Mouse (Mus musculus): ENCODE measurements around the gene Edc3. TPM values are rescaled to one million over a fixed set of nuclear protein-coding genes. Genes with fewer than 3 reads are reported as not detected.
"Not testable (repeated sequence)": the region's sequence is repeated elsewhere in the genome, so short reads cannot be mapped to it uniquely, and the experiment has no call there.

Gene Edc3
- total RNA-seq, 1 experiment from 2014 or later, result 5.8 TPM

DNA sequence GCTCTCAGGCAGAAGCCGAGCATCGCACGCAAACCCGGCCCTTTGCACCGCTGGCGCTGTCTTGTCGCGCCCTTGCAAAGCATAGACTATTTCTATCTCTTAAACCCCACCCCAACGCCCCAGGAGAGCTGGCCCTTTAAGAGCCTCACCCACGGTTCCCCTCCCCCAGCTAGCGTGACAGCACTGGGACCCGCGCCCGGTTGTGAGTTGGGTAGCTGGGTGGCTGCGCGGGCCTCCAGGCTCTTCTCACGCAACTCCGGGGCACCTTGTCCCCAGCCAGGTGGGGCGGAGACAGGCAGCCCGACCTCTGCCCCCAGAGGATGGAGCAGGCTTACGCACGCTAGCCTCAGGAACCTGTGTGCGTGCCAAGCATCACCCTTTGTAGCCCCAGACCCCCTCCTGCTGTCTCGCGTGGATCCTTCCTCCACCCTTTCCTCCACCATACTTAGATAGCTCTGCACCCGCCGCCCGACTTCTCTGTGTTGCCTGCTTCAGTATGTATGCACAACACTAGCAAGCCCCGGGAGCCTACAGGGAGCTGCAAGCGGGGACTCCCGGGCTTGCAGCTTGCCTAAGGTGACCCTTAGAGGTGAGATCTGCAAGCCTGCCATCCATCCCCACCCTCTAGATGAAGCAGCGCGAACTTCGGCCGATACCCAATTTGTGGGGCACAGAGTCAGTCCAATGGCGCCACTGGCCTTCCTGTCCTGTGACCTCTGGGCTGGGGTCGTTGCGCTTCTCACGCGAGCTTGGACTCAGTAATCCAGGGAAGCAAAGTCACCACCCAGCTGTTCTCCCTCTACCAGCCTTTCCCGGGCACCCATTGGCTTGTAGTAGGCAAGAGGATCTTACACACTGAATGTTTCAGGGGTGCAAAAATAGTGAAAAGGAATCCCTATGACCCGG, 11.7 kb upstream of the Edc3 start:
- ATAC-seq (ENCODE audit: extremely low read depth, insufficient number of reproducible peaks, low FRiP score, poor library complexity, severe bottlenecking), result no peak

GRCm38 (mm10) chr9:57697380-57697779, 11.0 kb upstream of the Edc3 start:
- ATAC-seq (ENCODE audit: extremely low read depth, insufficient number of reproducible peaks, low FRiP score, poor library complexity, severe bottlenecking), result no peak

- ATAC-seq (ENCODE audit: extremely low read depth, insufficient number of reproducible peaks, low FRiP score, poor library complexity, severe bottlenecking), result no peak
Observed at GRCm38 (mm10) chr9:57698466-57699150, 9.7 kb upstream of the Edc3 start.

DNA sequence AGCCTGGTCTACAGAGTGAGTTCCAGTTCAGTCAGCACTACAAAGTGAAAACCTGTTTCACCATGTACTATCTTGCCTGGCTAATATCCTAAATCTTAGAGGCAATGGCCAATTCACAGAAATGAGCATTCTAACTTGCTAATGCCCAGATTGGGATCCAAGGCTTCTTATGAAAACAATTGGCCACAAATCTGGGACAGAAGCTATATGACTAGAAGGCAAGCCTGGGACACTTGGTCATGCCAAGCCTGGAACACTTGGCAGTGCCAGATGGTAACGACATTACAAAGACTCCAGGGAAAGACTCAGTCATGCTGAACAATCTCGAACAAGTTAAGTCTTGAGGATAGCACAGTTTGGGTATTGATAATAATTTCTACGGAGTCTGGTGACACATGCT, 1.8 kb upstream of the Edc3 start:
- no peak for ATAC-seq (ENCODE audit: extremely low read depth, insufficient number of reproducible peaks, low FRiP score, poor library complexity, severe bottlenecking)

DNA sequence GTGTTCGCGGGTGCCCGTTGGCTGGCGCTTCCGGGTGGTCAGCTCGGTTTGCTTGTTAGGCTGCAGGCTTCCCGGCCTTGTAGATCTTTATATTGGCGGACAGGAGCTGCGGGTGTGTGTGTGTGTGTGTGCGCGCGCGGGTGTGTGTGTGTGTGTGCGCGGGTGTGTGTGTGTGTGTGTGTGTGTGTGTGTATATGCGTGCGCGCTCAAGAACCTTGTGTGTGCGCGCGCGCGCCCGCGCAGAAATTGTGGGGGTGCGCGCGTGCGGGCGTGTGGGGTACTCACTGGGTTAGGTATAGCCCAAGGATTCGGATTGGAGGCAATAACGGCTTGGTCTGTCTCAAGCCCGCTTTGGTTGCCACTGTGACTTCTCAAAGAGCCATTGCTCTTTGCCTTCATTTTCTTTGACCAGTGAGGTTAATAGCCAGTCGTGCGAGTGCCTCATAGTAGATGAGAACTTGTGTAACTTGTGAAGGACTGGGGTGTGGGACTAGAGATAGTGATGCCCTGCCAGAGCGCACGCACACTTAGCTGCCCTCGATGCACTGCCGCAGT, 457 bp downstream of the Edc3 start:
- ATAC-seq (ENCODE audit: extremely low read depth, insufficient number of reproducible peaks, low FRiP score, poor library complexity, severe bottlenecking), result no peak

DNA sequence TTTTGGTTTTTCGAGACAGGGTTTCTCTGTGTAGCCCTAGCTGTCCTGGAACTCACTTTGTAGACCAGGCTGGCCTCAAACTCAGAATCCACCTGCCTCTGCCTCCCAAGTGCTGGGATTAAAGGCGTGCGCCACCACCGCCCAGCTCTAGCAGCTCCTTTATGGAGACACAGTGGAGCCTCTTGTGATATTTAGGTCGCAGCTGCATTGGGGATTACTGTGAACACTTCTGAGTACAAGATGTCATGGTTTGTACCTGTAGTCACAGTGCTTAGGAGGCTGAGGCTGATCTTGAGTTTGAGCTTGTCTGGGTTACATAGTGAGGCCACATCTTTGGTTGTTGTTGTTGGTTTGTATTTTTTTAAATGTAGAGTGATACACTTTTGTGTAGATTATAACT, 1.9 kb downstream of the Edc3 start:
- not testable (repeated sequence) for ATAC-seq (ENCODE audit: extremely low read depth, insufficient number of reproducible peaks, low FRiP score, poor library complexity, severe bottlenecking)

DNA sequence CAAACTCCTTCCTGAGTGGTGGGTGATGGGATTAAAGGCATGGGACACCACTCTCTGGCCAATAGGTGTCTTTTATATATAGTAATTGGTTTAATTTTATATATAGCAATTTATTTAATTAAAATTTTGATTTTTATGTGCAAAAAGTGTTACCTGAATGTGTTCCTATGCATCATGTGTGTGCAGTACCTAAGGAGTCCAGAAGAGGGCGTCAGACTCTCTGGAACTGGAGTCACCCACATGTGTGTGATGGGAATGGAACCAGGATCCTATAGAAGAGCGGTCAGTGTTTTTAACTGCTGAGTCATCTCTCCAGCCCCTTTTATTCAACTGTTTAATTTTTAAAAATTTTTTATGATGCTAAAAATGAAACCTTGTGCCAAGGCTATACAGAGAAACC, 3.9 kb downstream of the Edc3 start:
- ATAC-seq (ENCODE audit: extremely low read depth, insufficient number of reproducible peaks, low FRiP score, poor library complexity, severe bottlenecking), result no peak

DNA sequence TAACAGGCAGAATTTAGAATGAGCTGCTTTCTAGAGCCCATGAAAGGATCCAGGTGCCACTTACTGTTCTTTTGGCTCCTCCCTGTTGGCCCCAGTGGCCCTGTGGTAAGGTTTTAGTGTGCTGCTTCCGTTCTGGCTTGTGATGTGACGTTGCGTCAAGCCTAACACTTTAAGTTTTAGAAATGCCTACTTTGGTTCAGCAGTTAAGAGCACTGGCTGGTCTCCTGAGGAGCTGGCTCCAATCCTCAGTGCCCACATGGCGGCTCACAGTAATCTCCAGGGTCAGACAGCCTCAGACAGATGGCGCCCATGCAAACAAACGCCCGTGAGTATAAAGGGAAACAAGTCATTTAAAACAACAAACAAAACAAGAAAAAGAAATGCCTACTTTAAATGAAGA, 10.1 kb downstream of the Edc3 start:
- no peak for ATAC-seq (ENCODE audit: extremely low read depth, insufficient number of reproducible peaks, low FRiP score, poor library complexity, severe bottlenecking)

DNA sequence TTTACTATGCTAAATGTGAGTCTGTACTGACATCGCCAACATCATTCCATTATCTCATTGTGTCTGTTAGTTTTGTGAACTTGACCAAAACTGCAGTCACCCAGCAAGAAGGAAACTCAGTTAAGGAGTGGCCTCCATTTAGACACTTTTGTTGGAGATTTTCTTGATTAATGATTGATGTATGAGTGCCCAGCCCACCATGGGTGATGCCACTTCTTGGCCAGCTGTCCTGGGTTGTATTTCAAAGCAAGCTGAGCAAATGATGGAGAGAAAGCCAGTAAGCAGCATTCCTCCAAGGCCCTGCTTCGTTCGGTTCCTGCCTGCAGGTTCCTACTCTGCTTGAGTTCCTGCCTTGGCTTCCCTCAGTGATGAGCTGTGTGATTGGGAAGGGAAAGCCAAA, 12.4 kb downstream of the Edc3 start:
- no peak for ATAC-seq (ENCODE audit: extremely low read depth, insufficient number of reproducible peaks, low FRiP score, poor library complexity, severe bottlenecking)

- no peak for ATAC-seq (ENCODE audit: extremely low read depth, insufficient number of reproducible peaks, low FRiP score, poor library complexity, severe bottlenecking)
Observed at GRCm38 (mm10) chr9:57722371-57722770, 14.0 kb downstream of the Edc3 start.

DNA sequence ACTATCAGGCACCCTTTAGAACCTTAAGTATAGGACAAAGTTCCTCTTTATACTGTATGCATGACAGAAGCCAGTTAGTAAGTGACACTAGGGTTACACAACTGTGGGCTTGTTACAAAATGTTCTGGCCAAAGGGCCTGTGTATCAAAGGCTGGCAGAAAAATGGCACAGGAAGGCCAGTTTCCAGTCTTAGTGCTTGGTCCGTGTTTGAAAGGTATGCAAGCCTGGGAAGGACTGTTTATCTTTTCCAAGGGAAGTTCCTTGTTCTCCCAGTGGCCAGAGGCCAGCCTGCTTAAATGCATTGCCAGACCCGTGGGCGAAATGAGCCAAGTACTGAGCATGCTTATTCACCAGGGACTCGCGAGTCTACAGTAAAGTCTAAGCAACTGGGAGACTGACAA, 15.0 kb downstream of the Edc3 start:
- peak; percentile 51; the same call in 1 of the 2 replicates for ATAC-seq (ENCODE audit: extremely low read depth, insufficient number of reproducible peaks, low FRiP score, poor library complexity, severe bottlenecking)

DNA sequence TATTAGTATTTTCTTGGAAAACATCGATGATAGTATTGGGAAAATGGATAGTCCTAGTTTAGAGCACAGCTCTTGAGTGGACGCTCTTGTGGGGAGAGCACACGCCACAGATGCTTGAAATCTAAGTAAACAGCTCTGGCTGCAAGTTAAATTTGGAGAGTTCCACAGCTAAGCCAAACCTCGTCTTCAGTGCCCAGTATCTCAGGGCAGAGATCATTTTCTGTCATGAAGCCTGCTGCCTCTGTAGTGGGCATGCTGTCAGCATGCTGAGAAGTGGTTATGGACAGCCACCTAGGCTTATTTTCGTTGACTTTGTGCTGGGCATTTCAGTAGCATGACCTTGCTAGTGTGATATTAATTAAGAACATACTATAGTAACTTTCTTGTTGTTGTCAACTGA, 15.5 kb downstream of the Edc3 start:
- ATAC-seq (ENCODE audit: extremely low read depth, insufficient number of reproducible peaks, low FRiP score, poor library complexity, severe bottlenecking), result no peak

DNA sequence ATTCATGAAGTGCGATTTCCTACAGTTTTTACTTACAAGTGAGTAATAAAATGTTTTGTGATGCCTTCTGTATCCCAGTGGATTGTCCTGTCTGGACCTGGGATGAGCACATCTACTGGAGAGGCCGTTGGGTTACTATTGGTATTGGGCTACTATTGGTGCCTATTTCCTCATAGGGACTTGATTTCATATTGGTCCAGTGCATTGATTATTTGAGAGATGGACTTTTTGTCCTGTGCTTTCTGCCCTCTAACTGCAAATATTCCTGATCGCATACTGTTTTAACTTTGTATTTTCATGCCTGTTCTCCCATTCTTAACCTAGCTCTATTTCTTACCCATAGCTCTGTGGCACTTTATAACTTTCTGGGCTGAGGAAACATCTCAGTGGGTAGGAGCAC, 16.4 kb downstream of the Edc3 start:
- ATAC-seq (ENCODE audit: extremely low read depth, insufficient number of reproducible peaks, low FRiP score, poor library complexity, severe bottlenecking), result no peak

GRCm38 (mm10) chr9:57728312-57728711, 20.0 kb downstream of the Edc3 start:
- ATAC-seq (ENCODE audit: extremely low read depth, insufficient number of reproducible peaks, low FRiP score, poor library complexity, severe bottlenecking), result no peak

DNA sequence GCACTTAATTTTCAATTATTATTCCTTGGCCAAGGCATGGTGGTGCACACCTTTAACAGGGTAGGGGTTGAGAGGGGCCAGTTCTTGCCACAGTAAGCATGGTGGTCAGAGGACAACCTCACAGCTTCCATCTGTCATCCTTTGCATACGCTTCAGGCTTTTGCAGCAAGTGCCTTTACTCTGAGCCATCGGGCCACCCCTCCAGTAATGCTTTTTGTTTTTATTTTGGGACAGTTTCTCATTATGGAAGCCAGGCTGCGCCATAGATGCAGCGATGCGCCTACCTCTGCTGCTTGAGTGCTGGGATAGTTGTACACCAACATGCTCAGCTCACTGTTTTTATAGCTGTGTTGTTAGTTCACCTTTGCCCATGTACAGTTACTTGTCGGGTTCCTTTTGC, 25.3 kb downstream of the Edc3 start:
- ATAC-seq (ENCODE audit: extremely low read depth, insufficient number of reproducible peaks, low FRiP score, poor library complexity, severe bottlenecking), result no peak

DNA sequence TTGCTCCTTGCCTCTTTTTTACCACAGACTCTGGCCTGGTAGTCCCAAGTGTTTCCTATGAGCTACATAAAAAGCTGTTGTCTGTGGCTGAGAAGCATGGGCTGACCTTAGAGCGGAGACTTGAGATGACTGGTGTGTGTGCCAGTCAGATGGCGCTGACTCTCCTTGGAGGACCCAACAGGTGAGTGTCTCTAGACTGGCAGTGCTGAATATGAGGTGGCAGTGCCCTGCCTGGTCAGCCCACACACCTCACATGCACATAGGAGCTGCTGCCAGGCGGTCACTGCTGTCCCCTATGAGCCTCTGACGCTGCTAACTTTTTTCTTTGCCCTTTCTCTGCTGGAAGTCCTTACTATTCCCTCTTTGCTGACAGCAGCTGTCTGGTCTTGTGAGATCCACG, 31.5 kb downstream of the Edc3 start:
- no peak for ATAC-seq (ENCODE audit: extremely low read depth, insufficient number of reproducible peaks, low FRiP score, poor library complexity, severe bottlenecking)

- peak; percentile 71; the same call in 1 of the 2 replicates for ATAC-seq (ENCODE audit: extremely low read depth, insufficient number of reproducible peaks, low FRiP score, poor library complexity, severe bottlenecking)
Observed at GRCm38 (mm10) chr9:57744462-57745091, 36.2 kb downstream of the Edc3 start.

DNA sequence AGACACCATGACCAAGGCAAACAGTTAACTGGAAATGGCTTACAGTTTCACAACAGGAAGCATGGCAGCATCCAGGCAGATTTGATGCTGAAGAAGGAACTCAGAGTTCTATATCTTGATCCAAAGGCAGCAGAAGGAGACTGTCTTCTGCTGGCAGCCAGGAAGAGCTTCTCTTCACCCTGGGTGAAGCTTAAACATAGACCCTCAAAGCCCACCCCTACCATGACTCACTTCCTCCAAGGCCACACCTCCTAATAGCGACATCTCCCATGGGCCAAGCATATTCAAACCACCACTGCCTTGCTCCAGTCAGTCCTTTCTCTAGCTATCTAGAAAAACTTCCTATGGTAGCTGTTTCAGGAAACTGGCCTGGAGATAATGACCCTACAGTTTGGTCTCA, 38.7 kb downstream of the Edc3 start:
- ATAC-seq (ENCODE audit: extremely low read depth, insufficient number of reproducible peaks, low FRiP score, poor library complexity, severe bottlenecking), result no peak

DNA sequence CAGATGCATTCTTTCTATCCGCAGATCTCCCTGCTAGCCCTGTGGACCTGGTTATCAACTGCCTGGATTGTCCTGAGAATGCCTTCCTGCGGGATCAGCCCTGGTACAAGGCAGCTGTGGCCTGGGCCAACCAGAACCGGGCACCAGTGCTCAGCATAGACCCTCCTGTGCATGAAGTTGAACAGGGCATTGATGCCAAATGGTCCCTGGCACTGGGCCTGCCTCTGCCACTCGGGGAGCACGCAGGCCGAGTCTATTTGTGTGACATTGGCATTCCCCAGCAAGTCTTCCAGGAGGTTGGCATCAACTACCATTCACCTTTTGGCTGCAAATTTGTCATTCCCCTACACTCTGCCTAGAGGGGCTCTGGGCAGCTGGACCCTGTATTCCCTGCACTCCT, 39.8 kb downstream of the Edc3 start:
- no peak for ATAC-seq (ENCODE audit: extremely low read depth, insufficient number of reproducible peaks, low FRiP score, poor library complexity, severe bottlenecking)

DNA sequence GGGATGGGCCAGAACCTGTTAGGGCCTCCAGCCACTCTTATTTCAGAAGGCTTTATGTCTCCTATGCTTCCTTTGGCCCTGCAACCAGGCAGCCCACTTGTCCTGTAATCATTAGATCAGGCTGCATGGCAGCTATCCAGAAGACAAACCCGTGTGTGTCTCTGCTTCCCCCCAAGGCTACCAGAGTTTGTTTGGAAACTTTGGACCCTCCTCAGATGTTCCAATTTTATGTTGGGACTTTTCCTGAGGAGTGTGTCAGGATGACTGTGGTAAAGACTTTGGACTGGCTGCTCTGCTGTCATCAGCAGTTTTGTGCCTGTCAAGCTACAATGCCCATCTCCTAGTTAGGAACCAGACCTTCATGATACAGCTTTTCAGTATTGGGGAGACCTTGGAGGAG, 40.5 kb downstream of the Edc3 start:
- no peak for ATAC-seq (ENCODE audit: extremely low read depth, insufficient number of reproducible peaks, low FRiP score, poor library complexity, severe bottlenecking)

All from neutrophil, adult 5-6 weeks (primary cell).